Mouse (Mus musculus): ENCODE results near the gene Stard8. TPM values are rescaled to one million over a fixed set of nuclear protein-coding genes. Genes with fewer than 3 reads are reported as not detected.

Gene Stard8
- polyA plus RNA-seq, 1 experiment = 6.2 TPM

DNA sequence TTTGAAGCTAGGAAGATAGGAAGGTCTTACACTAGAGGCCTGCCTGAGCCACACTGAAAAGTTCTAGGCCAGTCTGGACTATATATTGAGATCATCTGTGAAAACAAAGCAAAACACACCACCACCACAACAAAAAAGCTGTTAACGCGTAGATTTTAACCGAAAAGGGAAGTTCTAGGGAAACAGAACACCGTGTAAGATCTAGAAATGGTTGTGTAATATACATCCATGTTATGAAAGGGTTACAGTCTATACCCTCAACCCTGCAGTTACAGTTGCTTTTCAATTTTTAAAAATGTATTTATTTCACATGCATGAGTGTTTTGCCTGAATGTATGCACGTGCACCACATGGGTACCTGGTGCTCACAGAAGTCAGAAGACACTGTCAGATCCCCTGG is 116.5 kb downstream of the Stard8 start:
- no peak for TF ChIP-seq CTCF (IDR thresholded peaks at IDR 0.05; ENCODE audit: control insufficient read depth, insufficient read depth, low read length)
- no peak for TF ChIP-seq POLR2A (IDR thresholded peaks at IDR 0.05; ENCODE audit: borderline replicate concordance, control insufficient read depth, low read depth, low read length)
- 42% methylated on average over 5 of the region's 5 CpGs for WGBS
- no peak overlapping the region for H3K27ac ChIP-seq (ENCODE audit: control insufficient read depth, insufficient read depth, low read depth, low read length, poor library complexity)

More for the DNA sequence above, 116.5 kb downstream of the Stard8 start:
- Histone ChIP-seq H3K4me1 (ENCODE audit: control insufficient read depth, insufficient read depth, low read length) (no peaks in the 10 kb centered on the region), H3K4me3 (replicated peaks; ENCODE audit: control insufficient read depth, low read depth, low read length) (no peak overlapping the region)

Other genes with a start within 250 kb of the Stard8 start
- gene Ophn1, start 112.2 kb upstream of the Stard8 start, polyA plus RNA-seq (2011; ENCODE audit: insufficient read depth, insufficient read length, low replicate concordance, missing spikeins) = 3.3 and 8.3 TPM in 2 replicates
- gene Yipf6, start 66.9 kb upstream of the Stard8 start, polyA plus RNA-seq (2011; ENCODE audit: insufficient read depth, insufficient read length, low replicate concordance, missing spikeins) = 8.5 and 15.0 TPM in 2 replicates
- 1.6 and 3.2 TPM in 2 replicates for gene Efnb1, start 132.9 kb downstream of the Stard8 start, polyA plus RNA-seq (2011; ENCODE audit: insufficient read depth, insufficient read length, low replicate concordance, missing spikeins)

All from bone marrow, adult 2 months (tissue).